Mouse (Mus musculus): ENCODE results near the gene Omg. TPM values are rescaled to one million over a fixed set of nuclear protein-coding genes. Genes with fewer than 3 reads are reported as not detected.

Omg gene
- polyA plus RNA-seq, 1 experiment from 2014 or later: 0.28 TPM

Other genes starting within 250 kb of the Omg start
- gene Wsb1, start 249.4 kb downstream of the Omg start, polyA plus RNA-seq (2015; fragmentation: Nextera tagmentation; extraction: Ambion mirVana): 421 and 432 TPM in 2 replicates
- not detected in 2 replicates for gene Gm9964, start 207.2 kb downstream of the Omg start, polyA plus RNA-seq (2015; fragmentation: Nextera tagmentation; extraction: Ambion mirVana)
- 7.9 and 8.9 TPM in 2 replicates for gene Nf1, start 164.4 kb downstream of the Omg start, polyA plus RNA-seq (2015; fragmentation: Nextera tagmentation; extraction: Ambion mirVana)
- gene Evi2b, start 19.7 kb upstream of the Omg start, polyA plus RNA-seq (2015; fragmentation: Nextera tagmentation; extraction: Ambion mirVana): 0.29 and 0.68 TPM in 2 replicates
- 0.84 and 0.99 TPM in 2 replicates for gene Evi2, start 26.5 kb upstream of the Omg start, polyA plus RNA-seq (2015; fragmentation: Nextera tagmentation; extraction: Ambion mirVana)
- 4.0 and 4.1 TPM in 2 replicates for gene Evi2a, start 26.5 kb upstream of the Omg start, polyA plus RNA-seq (2015; fragmentation: Nextera tagmentation; extraction: Ambion mirVana)
- gene Rab11fip4, start 87.1 kb upstream of the Omg start, polyA plus RNA-seq (2015; fragmentation: Nextera tagmentation; extraction: Ambion mirVana): 10.7 and 12.4 TPM in 2 replicates